Mouse (Mus musculus) erythroblast, embryonic 14.5 days (primary cell): ENCODE results near the gene Lsm2. TPM values are rescaled to one million over a fixed set of nuclear protein-coding genes. Genes with fewer than 3 reads are reported as not detected.
A peak's percentile ranks its signal among the peaks of the same experiment; 100 is the strongest.

Experiments
- H3K27me3 ChIP-seq: 2 replicates; pipeline ENCODE4 v1.6.1; 2012; ENCODE audit warnings: inconsistent platforms; ENCODE audit not compliant: control insufficient read depth
- H3K36me3 ChIP-seq: 2 replicates; pipeline ENCODE4 v1.6.1; 2012; ENCODE audit warnings: mild to moderate bottlenecking, inconsistent platforms; ENCODE audit not compliant: control insufficient read depth
- H3K4me1 ChIP-seq: 2 replicates; pipeline ENCODE4 v1.6.1; 2012; ENCODE audit warnings: inconsistent platforms; ENCODE audit not compliant: control insufficient read depth
- H3K4me3 ChIP-seq: replicated peaks from 2 replicates; pipeline ENCODE3; 2012; ENCODE audit warnings: moderate library complexity, mild to moderate bottlenecking, inconsistent platforms
- H3K9me3 ChIP-seq: 2 replicates; pipeline ENCODE4 v1.6.1; 2012; ENCODE audit warnings: low read length, inconsistent platforms, mixed read lengths; ENCODE audit not compliant: control insufficient read depth
- GATA1 ChIP-seq: IDR thresholded peaks from 2 replicates; pipeline ENCODE4 v1.6.1; 2012; ENCODE audit warnings: low read length, inconsistent platforms, mixed read lengths
- TAL1 ChIP-seq: IDR thresholded peaks from 3 replicates; pipeline ENCODE4 v1.6.1; 2012; ENCODE audit warnings: low read length, inconsistent platforms, mixed read lengths
- polyA plus RNA-seq: library from polyadenylated mRNA; stranded (reverse); fragments of >175 nt; gene quantifications from 2 replicates; pipeline ENCODE4 v1.2.3, GENCODE M21; 2012

The Lsm2 gene
- 15.9 and 21.4 TPM in 2 replicates for polyA plus RNA-seq

DNA sequence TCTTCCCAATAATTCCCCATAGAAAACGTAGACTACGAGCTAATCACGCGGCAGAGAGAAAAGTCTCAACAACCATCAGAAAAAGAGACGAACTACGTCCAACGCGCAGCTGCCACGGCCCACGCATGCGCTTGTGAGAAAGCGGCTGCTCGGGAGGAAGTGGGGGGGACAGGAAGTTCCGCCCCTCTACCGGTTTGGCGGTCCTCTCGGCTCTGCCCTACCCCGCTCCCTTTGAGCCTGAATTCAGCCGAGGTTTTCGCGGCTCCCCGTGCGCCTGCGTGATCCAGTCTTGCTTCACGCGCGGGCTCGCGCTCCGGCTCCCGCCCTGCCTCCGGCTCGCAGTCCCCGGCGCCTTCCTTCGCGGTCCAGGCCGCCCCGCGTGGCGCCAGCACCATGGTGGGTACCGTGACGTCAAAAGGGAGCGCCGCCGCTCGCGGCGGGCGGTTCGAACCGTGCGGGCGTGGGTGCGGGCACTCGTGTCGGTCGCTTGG, at the start of gene Lsm2:
Lsm2 (plus strand) TSS at position 173 of the 491 bp plus-strand sequence.
- TF ChIP-seq TAL1 (no peak), GATA1 (no peak)
- Histone ChIP-seq H3K27me3 (no peaks in the 10 kb centered on the region), H3K9me3 (peaks cover 4% of the 10 kb centered on the region; the same call in 1 of the 2 replicates), H3K4me3 (peak within 1 kb of the TSS; percentile 98), H3K36me3 (peaks cover 33% of the 10 kb centered on the region), H3K4me1 (peaks cover 34% of the 10 kb centered on the region)

- no peak for TF ChIP-seq GATA1
- no peak for TF ChIP-seq TAL1
- peaks cover 18% of the 10 kb centered on the region for H3K4me1 ChIP-seq
- H3K4me3 ChIP-seq = peak overlapping the region; percentile 68
- H3K27me3 ChIP-seq = no peaks in the 10 kb centered on the region
- no peaks in the 10 kb centered on the region for H3K9me3 ChIP-seq
- H3K36me3 ChIP-seq = peaks cover 5% of the 10 kb centered on the region
These were observed 49.4 kb upstream of the Lsm2 start for GRCm38 (mm10) chr17:34932287-34932686.

DNA sequence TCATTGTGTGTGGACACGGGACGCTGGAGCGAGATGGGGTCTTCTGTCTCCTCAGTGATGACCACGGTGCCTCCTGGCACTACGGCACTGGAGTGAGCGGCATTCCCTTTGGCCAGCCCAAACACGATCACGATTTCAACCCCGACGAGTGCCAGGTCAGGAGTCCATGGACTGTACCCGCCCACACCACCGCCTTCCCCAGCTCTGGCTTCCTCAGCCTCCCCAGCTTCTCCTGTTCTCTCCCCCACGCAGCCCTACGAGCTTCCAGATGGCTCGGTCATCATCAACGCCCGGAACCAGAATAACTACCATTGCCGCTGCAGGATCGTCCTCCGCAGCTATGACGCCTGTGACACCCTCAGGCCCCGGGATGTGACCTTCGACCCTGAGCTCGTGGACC, 47.6 kb upstream of the Lsm2 start:
- no peak for TF ChIP-seq GATA1
- no peak for TF ChIP-seq TAL1
- peaks cover 18% of the 10 kb centered on the region for H3K4me1 ChIP-seq

GRCm38 (mm10) chr17:34934830-34935229, 46.8 kb upstream of the Lsm2 start:
- peaks cover 5% of the 10 kb centered on the region for H3K36me3 ChIP-seq
- H3K4me1 ChIP-seq = peaks cover 18% of the 10 kb centered on the region
- no peaks in the 10 kb centered on the region for H3K27me3 ChIP-seq
- TF ChIP-seq GATA1 (no peak), TAL1 (no peak)
- no peaks in the 10 kb centered on the region for H3K9me3 ChIP-seq
- no peak overlapping the region for H3K4me3 ChIP-seq

More for the DNA sequence above, 47.6 kb upstream of the Lsm2 start:
- no peak overlapping the region for H3K4me3 ChIP-seq
- no peaks in the 10 kb centered on the region for H3K9me3 ChIP-seq
- H3K36me3 ChIP-seq = peaks cover 5% of the 10 kb centered on the region
- H3K27me3 ChIP-seq = no peaks in the 10 kb centered on the region

DNA sequence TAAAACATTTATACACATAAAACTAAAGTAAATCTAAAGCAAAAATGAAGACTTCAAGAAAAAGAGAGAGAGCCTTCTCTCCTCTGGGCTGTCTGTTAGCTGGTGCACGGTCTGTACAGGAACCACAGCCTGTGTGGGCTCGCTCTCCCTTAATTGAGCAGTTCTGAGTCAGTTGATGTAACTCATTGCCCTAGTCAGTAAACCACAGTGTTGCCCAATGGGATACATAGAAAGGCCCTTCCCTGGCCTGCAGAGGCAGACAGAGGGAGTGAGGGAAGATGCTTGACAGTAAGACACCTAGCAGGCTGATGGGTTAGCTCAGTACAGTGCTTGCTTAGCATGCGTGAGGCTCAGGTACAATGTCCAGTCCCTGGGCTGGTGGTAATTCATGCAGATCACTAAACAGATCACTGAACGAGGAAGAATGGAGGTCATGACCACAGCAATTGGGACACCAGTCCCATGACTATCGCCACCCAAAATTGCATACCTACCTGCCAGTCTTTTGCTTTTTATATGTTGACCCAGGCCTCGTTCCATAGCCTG, 43.6 kb upstream of the Lsm2 start:
- TF ChIP-seq GATA1 = no peak
- TF ChIP-seq TAL1 = no peak
- H3K9me3 ChIP-seq = no peaks in the 10 kb centered on the region
- no peak overlapping the region for H3K4me3 ChIP-seq
- H3K36me3 ChIP-seq = peaks cover 5% of the 10 kb centered on the region
- H3K27me3 ChIP-seq = no peaks in the 10 kb centered on the region
- peaks cover 13% of the 10 kb centered on the region for H3K4me1 ChIP-seq

DNA sequence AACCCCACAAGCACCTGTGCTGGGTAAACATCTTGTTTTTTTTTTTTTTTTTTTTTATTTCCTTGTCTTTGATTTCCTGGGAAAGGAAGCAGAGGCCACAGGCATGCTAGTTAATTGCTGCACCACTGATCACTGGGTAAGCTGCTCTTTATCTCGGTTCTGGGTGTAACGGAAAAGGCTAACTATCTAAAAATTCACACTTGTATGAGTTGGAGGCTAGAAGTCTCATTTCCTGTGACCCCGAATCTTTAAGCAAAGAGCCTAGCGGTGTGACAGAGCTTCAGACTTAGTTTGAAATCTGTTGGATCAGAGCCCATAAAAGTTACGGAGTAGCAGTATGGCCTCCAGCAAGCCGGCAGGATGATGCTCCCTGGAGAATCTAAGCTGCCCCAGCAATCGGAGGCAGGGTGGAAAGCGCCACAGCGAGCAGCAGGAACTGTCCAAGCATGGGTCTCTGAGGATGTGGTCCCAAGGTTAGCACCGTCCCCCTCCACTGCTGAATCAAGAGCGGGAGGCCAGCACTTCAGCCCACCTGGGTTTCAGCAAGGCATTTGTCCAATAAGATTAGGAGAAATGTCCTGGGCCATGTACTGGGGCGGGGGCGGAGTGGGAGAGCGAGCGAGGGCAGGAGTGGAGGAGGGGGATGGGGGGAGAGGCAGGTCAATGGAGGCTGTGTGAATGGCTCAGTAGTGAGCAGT, 40.2 kb upstream of the Lsm2 start:
- no peaks in the 10 kb centered on the region for H3K27me3 ChIP-seq
- peak overlapping the region; percentile 49 for H3K4me3 ChIP-seq
- H3K9me3 ChIP-seq = no peaks in the 10 kb centered on the region
- H3K36me3 ChIP-seq = no peaks in the 10 kb centered on the region
- TF ChIP-seq TAL1 = no peak
- TF ChIP-seq GATA1 = no peak
- peaks cover 10% of the 10 kb centered on the region for H3K4me1 ChIP-seq

DNA sequence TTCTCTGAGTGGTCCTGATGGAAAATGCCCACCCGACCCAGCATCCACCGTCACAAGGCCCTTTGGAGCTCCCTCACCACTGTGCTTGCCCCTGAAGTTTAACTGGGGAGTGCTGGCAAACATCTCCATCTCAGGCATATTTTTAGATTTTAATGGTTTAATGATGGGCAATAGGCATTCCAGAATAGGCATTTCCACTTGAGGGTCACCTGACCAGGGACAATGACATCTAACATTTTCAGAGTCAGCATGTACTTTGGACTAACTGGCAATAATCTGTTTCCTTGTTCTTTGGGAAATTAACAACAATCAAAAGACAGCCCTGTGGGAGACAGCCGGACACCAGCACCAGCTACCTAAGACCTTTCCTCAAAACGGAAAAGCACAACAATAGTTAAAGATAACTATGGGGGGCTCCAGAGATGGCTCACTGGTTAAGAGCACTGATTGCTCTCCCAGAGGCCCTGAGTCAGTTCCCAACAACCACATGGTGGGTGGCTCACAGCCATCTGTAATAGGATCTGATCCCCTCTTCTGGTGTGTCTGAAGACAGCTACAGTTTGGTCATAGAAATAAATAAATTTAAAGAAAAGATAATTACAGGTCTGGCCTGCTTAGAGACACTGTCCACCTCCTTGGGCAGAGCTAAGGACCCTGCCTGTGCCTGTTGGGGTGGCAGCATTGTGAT, 38.4 kb upstream of the Lsm2 start:
- Histone ChIP-seq H3K9me3 (no peaks in the 10 kb centered on the region), H3K4me1 (peaks cover 10% of the 10 kb centered on the region), H3K36me3 (no peaks in the 10 kb centered on the region), H3K27me3 (no peaks in the 10 kb centered on the region), H3K4me3 (no peak overlapping the region)
- no peak for TF ChIP-seq TAL1

GRCm38 (mm10) chr17:34944362-34944761, 37.3 kb upstream of the Lsm2 start:
- Histone ChIP-seq H3K4me1 (peaks cover 10% of the 10 kb centered on the region), H3K9me3 (no peaks in the 10 kb centered on the region), H3K27me3 (no peaks in the 10 kb centered on the region), H3K36me3 (peaks cover 2% of the 10 kb centered on the region), H3K4me3 (no peak overlapping the region)
- TF ChIP-seq GATA1 = no peak

GRCm38 (mm10) chr17:34946486-34947140, 35.0 kb upstream of the Lsm2 start:
- H3K36me3 ChIP-seq = peaks cover 23% of the 10 kb centered on the region
- H3K4me1 ChIP-seq = peaks cover 21% of the 10 kb centered on the region
- no peak for TF ChIP-seq TAL1
- TF ChIP-seq GATA1 = no peak
- H3K27me3 ChIP-seq = no peaks in the 10 kb centered on the region
- H3K4me3 ChIP-seq = no peak overlapping the region
- H3K9me3 ChIP-seq = no peaks in the 10 kb centered on the region
